Mouse (Mus musculus): ENCODE measurements at regions not wholly inside any gene's neighbourhood (a gene's known extent, or its start where the extent isn't known, plus 50 kb on each side); places are given as distances from the start of the nearest gene placed in this dataset.
"Not testable (repeated sequence)": the region's sequence is repeated elsewhere in the genome, so short reads cannot be mapped to it uniquely, and the experiment has no call there.

DNA sequence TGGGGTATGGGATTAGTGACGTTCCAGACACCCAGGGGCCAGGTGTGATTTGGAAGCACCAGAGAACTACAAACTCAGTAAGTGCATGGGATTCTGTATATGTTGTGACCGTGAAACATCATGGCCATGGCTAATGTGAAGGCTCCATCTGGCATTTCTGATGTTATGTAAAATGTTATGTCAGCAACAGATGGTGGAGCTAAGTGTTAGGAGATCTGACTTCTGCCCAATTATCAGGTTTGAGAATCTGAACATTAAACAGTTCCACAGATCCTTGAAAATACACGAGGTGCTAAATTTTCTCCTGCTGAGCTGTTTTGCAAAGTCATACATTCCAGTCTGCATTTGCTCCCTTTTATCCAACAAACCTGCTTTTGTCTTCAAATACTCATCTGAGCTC is 223.6 kb upstream of the Egfl6 start:
- H3K4me3 ChIP-seq, result no peak overlapping the region
- 64% methylated on average over 3 of the region's 3 CpGs for WGBS
- DNase-seq (ENCODE audit: low spot score), result no peak
- peaks cover 87% of the 10 kb centered on the region for H3K27me3 ChIP-seq (ENCODE audit: low read depth, poor library complexity, severe bottlenecking)
- H3K9me3 ChIP-seq (replicated peaks), result no peaks in the 10 kb centered on the region
- no peaks in the 10 kb centered on the region for H3K4me1 ChIP-seq
- H3K36me3 ChIP-seq, result no peaks in the 10 kb centered on the region
- no peak overlapping the region for H3K27ac ChIP-seq

- Histone ChIP-seq H3K36me3 (no peaks in the 10 kb centered on the region), H3K4me1 (no peaks in the 10 kb centered on the region), H3K27me3 (ENCODE audit: low read depth, poor library complexity, severe bottlenecking) (peaks cover 88% of the 10 kb centered on the region), H3K4me3 (no peak overlapping the region), H3K27ac (no peak overlapping the region), H3K9me3 (replicated peaks) (no peaks in the 10 kb centered on the region)
- no peak for DNase-seq (ENCODE audit: low spot score)
- 94% methylated on average over 5 of the region's 5 CpGs for WGBS
These were observed 222.7 kb upstream of the Egfl6 start for GRCm38 (mm10) chrX:166808207-166808606.

DNA sequence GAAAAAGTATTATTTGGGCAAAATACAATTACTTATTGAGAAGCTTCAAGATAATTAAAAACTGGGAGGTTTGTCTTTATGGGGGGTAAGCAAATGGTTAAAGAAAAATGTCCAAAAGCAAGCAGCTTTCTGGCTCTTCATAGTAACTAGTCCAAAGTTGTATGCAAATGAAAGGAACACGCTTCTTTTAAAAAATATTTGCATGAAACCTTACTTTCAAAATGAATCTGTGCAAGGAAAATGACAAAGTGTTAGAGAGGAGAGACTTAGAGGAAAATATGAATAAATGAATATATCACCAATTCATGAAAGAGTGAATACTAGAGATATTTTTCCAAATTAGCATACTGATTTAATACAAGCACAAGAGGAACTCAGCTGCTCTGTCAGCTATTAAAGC is 220.4 kb upstream of the Egfl6 start:
- Histone ChIP-seq H3K4me3 (no peak overlapping the region), H3K36me3 (no peaks in the 10 kb centered on the region), H3K9me3 (replicated peaks) (no peaks in the 10 kb centered on the region), H3K4me1 (no peaks in the 10 kb centered on the region), H3K27me3 (ENCODE audit: low read depth, poor library complexity, severe bottlenecking) (peaks cover 91% of the 10 kb centered on the region), H3K27ac (no peak overlapping the region)
- WGBS, result 88% methylated on average over 1 of the region's 1 CpGs
- no peak for DNase-seq (ENCODE audit: low spot score)

DNA sequence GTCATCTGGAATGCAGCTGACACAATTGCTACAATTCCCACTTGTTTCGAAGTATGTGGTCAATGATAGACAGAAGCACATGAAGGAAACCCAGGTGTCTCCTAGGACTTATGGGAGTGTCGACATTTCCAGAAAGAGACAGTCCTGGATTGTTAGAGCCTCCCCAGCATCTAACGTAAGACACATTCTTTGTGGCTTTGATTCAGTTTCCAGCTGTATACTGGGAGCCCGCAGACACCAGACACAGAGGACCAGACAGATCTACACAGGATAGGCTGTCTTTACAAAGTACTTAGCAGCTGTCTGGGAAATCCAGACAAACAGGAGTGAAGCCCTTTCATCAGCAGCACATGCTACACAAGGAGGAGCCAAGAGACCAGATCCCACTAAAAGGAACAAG is 220.0 kb upstream of the Egfl6 start:
- DNase-seq (ENCODE audit: low spot score), result no peak
- no peaks in the 10 kb centered on the region for H3K9me3 ChIP-seq (replicated peaks)
- H3K27me3 ChIP-seq (ENCODE audit: low read depth, poor library complexity, severe bottlenecking), result peaks cover 91% of the 10 kb centered on the region
- no peaks in the 10 kb centered on the region for H3K4me1 ChIP-seq
- H3K27ac ChIP-seq, result no peak overlapping the region
- H3K36me3 ChIP-seq, result no peaks in the 10 kb centered on the region
- no peak overlapping the region for H3K4me3 ChIP-seq
- 57% methylated on average over 4 of the region's 4 CpGs for WGBS

GRCm38 (mm10) chrX:166803246-166803645 is 217.7 kb upstream of the Egfl6 start:
- H3K4me1 ChIP-seq, result no peaks in the 10 kb centered on the region
- H3K4me3 ChIP-seq, result no peak overlapping the region
- H3K9me3 ChIP-seq (replicated peaks), result no peaks in the 10 kb centered on the region
- no peak for DNase-seq (ENCODE audit: low spot score)
- no peaks in the 10 kb centered on the region for H3K36me3 ChIP-seq
- peaks cover 92% of the 10 kb centered on the region for H3K27me3 ChIP-seq (ENCODE audit: low read depth, poor library complexity, severe bottlenecking)
- WGBS, result 57% methylated on average over 6 of the region's 6 CpGs
- no peak overlapping the region for H3K27ac ChIP-seq

- Histone ChIP-seq H3K4me1 (no peaks in the 10 kb centered on the region), H3K9me3 (replicated peaks) (no peaks in the 10 kb centered on the region), H3K27me3 (ENCODE audit: low read depth, poor library complexity, severe bottlenecking) (peaks cover 91% of the 10 kb centered on the region), H3K4me3 (no peak overlapping the region), H3K27ac (no peak overlapping the region), H3K36me3 (no peaks in the 10 kb centered on the region)
- WGBS, result 89% methylated on average over 2 of the region's 2 CpGs
- no peak for DNase-seq (ENCODE audit: low spot score)
These were observed 215.5 kb upstream of the Egfl6 start for GRCm38 (mm10) chrX:166801017-166801416.

GRCm38 (mm10) chrX:166795651-166796050 is 210.1 kb upstream of the Egfl6 start:
- Histone ChIP-seq H3K9me3 (replicated peaks) (no peaks in the 10 kb centered on the region), H3K36me3 (no peaks in the 10 kb centered on the region), H3K4me3 (no peak overlapping the region), H3K4me1 (no peaks in the 10 kb centered on the region), H3K27ac (no peak overlapping the region), H3K27me3 (ENCODE audit: low read depth, poor library complexity, severe bottlenecking) (peaks cover 94% of the 10 kb centered on the region)
- no peak for DNase-seq (ENCODE audit: low spot score)
- 84% methylated on average over 2 of the region's 2 CpGs for WGBS

DNA sequence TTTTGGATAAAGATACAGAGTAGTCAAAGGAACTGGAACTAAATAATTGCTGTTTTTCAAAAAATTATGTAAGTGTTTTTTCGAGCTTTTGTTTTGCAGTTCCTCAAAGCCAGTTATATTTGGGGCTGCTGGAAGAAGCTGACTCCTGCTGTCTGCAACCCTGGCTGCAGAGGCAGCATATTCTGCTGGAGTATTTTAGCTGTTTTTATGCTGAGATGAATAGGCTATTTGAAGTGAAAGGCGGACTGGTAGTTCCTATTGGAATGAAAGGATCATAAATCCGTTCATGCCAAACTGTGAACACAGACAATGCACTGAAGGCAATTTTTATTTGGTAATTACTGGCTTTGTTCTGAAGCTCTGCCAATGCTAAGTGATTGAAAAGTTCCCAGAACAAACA is 203.5 kb upstream of the Egfl6 start:
- no peaks in the 10 kb centered on the region for H3K36me3 ChIP-seq
- no peak overlapping the region for H3K27ac ChIP-seq
- WGBS, result 63% methylated on average over 3 of the region's 3 CpGs
- no peak overlapping the region for H3K4me3 ChIP-seq
- no peaks in the 10 kb centered on the region for H3K4me1 ChIP-seq
- peaks cover 93% of the 10 kb centered on the region for H3K27me3 ChIP-seq (ENCODE audit: low read depth, poor library complexity, severe bottlenecking)
- DNase-seq (ENCODE audit: low spot score), result no peak
- H3K9me3 ChIP-seq (replicated peaks), result no peaks in the 10 kb centered on the region

GRCm38 (mm10) chrX:166787137-166787536 is 201.6 kb upstream of the Egfl6 start:
- H3K4me1 ChIP-seq; H3K4me3 ChIP-seq; H3K36me3 ChIP-seq; H3K27ac ChIP-seq; DNase-seq (ENCODE audit: low spot score); H3K9me3 ChIP-seq (replicated peaks): not testable (repeated sequence)
- WGBS, result 92% methylated on average over 1 of the region's 1 CpGs
- peaks cover 93% of the 10 kb centered on the region for H3K27me3 ChIP-seq (ENCODE audit: low read depth, poor library complexity, severe bottlenecking)

GRCm38 (mm10) chrX:166785615-166786014 is 200.1 kb upstream of the Egfl6 start:
- Histone ChIP-seq H3K27me3 (ENCODE audit: low read depth, poor library complexity, severe bottlenecking) (peaks cover 89% of the 10 kb centered on the region), H3K4me3 (no peak overlapping the region), H3K27ac (no peak overlapping the region), H3K36me3 (no peaks in the 10 kb centered on the region), H3K9me3 (replicated peaks) (no peaks in the 10 kb centered on the region), H3K4me1 (no peaks in the 10 kb centered on the region)
- DNase-seq (ENCODE audit: low spot score), result no peak
- 79% methylated on average over 3 of the region's 3 CpGs for WGBS

- Histone ChIP-seq H3K36me3 (no peaks in the 10 kb centered on the region), H3K4me3 (no peak overlapping the region), H3K4me1 (no peaks in the 10 kb centered on the region), H3K27me3 (ENCODE audit: low read depth, poor library complexity, severe bottlenecking) (peaks cover 88% of the 10 kb centered on the region), H3K9me3 (replicated peaks) (no peaks in the 10 kb centered on the region), H3K27ac (no peak overlapping the region)
- 78% methylated on average over 2 of the region's 2 CpGs for WGBS
- no peak for DNase-seq (ENCODE audit: low spot score)
These were observed 197.9 kb upstream of the Egfl6 start for GRCm38 (mm10) chrX:166783377-166783776.

DNA sequence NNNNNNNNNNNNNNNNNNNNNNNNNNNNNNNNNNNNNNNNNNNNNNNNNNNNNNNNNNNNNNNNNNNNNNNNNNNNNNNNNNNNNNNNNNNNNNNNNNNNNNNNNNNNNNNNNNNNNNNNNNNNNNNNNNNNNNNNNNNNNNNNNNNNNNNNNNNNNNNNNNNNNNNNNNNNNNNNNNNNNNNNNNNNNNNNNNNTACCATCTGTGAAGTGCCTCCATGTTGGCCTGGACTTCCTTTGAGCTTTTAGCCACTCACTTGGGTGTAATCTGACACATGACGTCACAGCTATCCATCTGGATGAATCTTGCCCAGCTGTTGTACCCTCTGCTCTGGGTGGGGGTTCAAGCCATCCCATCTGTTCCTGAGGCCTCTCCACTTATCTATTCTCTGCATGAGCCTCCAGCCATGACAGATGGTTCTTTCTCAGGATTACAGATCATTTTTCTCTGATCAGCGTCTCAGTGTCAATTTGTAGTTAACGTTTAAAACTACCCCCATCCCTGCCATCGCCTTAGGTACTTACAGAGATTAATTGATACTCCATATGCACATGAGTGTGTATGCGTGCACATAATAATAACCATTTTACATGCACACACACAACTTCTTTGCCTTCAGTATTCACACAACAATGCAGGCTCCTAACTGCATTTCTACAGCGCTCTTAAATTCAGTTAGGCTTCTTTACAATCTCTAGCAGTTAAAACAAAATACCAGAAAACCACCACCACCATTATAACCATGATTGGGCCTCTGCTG is 194.0 kb upstream of the Egfl6 start:
- no peak overlapping the region for H3K4me3 ChIP-seq
- no peak for DNase-seq (ENCODE audit: low spot score)
- peaks cover 92% of the 10 kb centered on the region for H3K27me3 ChIP-seq (ENCODE audit: low read depth, poor library complexity, severe bottlenecking)
- 74% methylated on average over 6 of the region's 6 CpGs for WGBS
- no peaks in the 10 kb centered on the region for H3K4me1 ChIP-seq
- no peaks in the 10 kb centered on the region for H3K9me3 ChIP-seq (replicated peaks)
- H3K36me3 ChIP-seq, result no peaks in the 10 kb centered on the region
- no peak overlapping the region for H3K27ac ChIP-seq

GRCm38 (mm10) chrX:166773408-166773854 is 187.9 kb upstream of the Egfl6 start:
- H3K27ac ChIP-seq, result no peak overlapping the region
- 13% methylated on average over 6 of the region's 6 CpGs for WGBS
- peaks cover 97% of the 10 kb centered on the region for H3K27me3 ChIP-seq (ENCODE audit: low read depth, poor library complexity, severe bottlenecking)

GRCm38 (mm10) chrX:166766991-166767390 is 181.5 kb upstream of the Egfl6 start:
- no peaks in the 10 kb centered on the region for H3K9me3 ChIP-seq (replicated peaks)
- WGBS, result 91% methylated on average over 6 of the region's 6 CpGs
- H3K4me1 ChIP-seq, result no peaks in the 10 kb centered on the region
- no peak overlapping the region for H3K4me3 ChIP-seq
- H3K36me3 ChIP-seq, result no peaks in the 10 kb centered on the region
- H3K27me3 ChIP-seq (ENCODE audit: low read depth, poor library complexity, severe bottlenecking), result peaks cover 91% of the 10 kb centered on the region
- DNase-seq (ENCODE audit: low spot score), result no peak
- H3K27ac ChIP-seq, result no peak overlapping the region

More at GRCm38 (mm10) chrX:166773408-166773854, 187.9 kb upstream of the Egfl6 start:
- Histone ChIP-seq H3K4me3 (no peak overlapping the region), H3K36me3 (no peaks in the 10 kb centered on the region), H3K4me1 (peaks cover 9% of the 10 kb centered on the region), H3K9me3 (replicated peaks) (no peaks in the 10 kb centered on the region)
- peak; percentile 41 for DNase-seq (ENCODE audit: low spot score)
